Mouse (Mus musculus): ENCODE results near the gene Syt12.

DNA sequence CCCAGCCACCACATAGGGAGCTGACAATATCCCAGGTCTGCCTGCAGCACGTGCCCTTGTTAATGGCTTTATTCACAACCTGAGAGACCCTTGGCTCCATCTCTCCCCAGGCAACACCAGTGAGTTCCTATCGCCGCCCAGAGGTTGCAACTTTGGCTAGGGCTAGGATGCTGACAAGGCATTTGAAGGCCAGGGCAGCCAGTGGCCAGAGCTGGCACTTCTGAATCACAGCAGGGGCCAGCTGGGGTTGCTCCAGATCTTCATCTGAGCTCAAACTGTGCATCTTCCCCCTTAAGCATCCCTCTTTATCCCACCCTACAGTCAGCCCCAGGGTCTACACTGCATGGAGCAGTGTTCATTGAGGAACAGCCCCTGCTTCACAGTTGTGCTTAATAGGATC is 2.5 kb downstream of the Syt12 start:
- TF ChIP-seq CTCF (IDR thresholded peaks at IDR 0.05; ENCODE audit: borderline replicate concordance, insufficient read depth, low read length), result no peak
- TF ChIP-seq POLR2A (IDR thresholded peaks at IDR 0.05; ENCODE audit: low read depth, low read length), result no peak
